Mouse (Mus musculus) ovary, postnatal 10 days (tissue): ENCODE data around the gene Nanos2.

Experiments
- DNase-seq: peaks from one replicate; pipeline ENCODE4 v3.0.0; 2022; ENCODE audit warnings: low spot score

Nanos2 gene

DNA sequence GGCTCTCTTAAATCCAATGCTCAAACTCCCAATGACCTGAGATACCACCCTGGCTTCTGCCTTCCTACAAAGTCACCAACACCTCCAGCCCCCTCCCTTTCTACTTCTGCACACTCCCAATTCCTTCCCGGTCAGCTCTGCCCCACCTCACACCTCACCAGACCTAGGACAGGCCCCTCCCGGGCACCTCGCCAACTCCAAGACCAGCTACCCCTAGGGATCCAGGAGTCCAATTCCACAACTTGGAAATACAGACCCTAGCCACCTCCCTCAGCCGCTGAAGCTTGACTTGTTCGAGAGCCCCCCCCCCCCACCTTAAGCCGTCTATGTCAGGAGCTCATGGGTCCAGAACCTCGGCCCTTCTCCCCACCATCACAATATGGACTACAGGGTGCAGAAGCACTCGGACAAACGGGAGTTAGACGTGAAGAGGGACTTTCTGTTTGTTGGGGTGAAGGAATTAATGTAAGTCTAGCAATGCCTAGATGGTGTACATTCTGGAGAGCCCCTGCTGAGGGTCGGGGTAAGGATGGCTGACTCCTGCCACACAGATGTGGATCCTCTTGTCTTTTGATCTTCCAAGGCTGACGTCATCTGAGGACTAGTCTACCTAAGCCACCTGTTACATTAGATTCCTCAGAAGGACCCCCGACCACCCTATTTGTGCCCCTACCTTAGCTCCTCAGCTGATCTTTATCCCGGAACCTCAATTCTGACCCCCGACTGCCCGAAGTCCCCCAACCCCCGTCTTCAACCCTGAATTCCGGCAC lies 35.2 kb downstream of the Nanos2 start:
- DNase-seq, result no peak

DNA sequence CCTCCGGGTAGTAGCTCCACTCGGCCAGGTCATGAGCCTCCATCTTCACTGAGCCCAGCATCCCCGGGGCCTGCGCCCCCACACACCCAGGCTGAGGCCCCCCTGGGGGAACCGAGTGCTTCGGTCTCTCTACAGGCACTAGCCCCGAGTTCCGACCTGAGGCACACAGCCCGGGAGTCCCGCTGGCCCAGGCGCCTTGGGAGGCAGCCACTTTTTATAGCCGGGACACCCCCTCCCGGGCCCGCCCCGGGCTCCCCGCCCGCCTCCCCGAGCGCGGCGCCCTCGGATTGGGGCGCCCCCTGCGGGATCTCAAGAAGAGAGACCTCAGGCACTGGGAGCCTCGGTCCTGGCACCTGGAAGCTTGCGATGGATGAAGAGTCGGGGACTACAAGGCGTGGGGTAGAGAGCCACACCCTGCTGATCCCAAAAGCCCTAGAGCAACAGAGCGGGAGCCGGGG lies 36.2 kb downstream of the Nanos2 start, which contains the start of gene Foxa3:
Gene Foxa3 (minus strand): TSS at position 182 of the 458 bp plus-strand sequence.
- DNase-seq, result no peak

DNA sequence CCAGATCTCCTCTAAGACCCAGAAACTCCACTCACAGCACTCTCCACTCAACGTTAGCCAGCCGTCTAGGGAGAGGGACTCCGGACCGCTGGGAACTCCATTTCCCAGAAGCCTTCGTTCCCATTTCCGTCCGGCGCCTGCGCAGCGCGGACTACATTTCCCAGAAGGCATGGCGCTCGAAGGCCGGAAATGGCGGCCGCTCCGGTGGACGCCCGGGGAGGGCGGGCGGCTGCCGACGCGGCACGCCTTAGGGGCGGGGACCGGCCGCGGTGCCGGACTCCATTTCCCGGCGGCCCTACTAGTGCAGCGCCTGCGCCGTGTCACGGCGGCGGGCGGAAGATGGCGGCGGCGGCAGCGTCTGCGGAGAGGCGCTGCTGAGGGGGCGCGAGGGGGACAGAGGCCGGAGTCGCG lies 36.9 kb downstream of the Nanos2 start, which contains the start of gene Sympk:
Gene Sympk (plus strand): TSS at position 282 of the 411 bp plus-strand sequence.
- peak; percentile 79 for DNase-seq

DNA sequence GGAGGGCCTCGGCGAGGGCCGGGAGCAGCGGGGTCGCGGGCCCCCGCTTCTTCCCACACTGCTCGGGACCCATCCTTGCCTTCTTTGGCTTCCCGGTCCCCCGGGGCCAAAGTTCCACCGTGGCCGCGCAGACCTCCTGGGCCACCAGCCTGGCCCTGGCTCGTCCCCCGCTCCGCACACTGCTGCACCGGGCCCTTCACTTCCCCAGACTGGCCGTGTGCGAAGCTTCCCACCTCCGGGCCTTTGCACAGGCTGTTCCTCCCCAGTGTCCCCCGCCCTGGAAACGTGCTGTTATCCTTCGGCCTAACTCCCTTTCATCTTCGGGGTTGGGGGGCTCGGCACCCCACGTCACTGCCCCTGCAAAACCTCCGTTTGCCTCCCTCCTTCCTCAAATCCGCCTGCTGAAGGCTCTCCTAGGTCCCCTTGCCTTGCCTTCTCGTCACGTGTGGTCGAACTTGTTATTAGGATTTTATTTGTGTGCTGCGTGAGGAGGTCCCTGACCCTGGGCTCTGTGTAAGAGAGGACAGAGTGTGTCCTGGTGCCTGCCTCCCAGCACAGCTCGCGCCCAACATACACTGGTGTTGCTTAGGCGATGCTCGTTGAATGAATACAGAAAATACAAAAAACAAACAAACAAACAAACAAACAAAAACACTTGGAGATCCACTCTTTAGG lies 37.5 kb downstream of the Nanos2 start:
- no peak for DNase-seq

DNA sequence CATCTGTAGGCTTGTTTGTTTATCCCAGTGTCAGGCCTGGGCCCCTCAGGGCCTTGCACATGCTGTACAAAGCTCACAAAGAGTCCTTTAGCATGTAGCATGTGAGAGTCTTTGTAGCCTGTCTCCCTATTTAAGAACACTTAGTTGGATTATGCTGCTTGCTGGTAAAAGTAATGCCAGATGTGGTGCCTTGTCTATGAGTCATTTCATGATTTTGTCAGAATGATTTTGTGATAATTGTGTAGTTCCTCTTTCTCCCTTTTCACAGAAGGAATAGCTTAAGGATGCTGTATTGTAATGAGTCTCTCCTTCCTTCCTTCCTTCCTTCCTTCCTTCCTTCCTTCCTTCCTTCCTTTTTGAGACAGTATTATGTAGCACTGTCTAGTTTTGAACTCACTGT lies 40.9 kb downstream of the Nanos2 start:
- no peak for DNase-seq

DNA sequence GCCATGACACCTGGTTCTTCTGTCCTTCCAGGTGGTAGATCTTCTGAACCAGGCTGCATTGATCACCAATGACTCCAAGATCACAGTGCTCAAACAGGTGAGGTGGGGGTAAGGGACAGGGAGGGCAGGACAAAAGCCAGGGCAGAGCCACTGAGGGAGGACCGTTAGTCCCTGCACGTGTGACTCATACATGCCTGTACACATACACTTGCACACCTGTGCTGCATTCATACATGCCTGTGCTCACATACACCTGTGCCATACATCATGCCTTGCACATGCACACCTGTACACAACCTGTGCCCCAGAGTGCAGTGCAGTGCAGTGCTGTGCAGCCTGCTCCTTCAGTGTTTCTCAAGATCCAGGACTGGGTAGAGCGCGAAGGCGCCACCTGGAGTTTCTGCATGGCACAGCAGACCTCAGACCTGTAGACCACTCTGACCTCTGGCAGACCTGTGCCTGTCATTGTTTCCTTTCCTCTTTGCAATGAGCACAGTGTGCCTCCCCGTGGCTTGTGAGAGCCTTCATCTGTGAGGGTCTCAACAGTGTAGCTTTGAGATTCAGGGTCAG lies 42.0 kb downstream of the Nanos2 start:
- DNase-seq, result peak; percentile 29

DNA sequence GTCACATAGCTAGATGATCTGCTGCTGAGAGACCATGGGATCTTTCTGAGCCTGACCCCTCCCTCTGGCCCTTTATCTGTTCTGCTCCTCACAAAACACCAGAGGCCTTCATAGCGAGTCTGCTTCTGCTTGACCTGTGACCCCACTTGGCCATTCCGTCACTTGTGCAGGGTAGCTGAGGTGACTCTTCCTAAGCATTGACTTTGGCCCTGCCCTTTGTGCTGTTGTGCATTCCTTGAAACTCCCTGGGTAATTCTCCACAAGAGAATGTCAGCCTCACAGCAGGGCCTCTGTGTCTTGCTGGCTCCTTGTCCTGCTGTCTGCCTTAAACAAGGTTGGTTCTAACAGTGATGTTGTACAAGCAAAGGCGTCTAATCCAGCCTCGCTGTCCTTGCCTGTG lies 44.4 kb downstream of the Nanos2 start:
- DNase-seq, result no peak
